In the genomic region with DNA sequence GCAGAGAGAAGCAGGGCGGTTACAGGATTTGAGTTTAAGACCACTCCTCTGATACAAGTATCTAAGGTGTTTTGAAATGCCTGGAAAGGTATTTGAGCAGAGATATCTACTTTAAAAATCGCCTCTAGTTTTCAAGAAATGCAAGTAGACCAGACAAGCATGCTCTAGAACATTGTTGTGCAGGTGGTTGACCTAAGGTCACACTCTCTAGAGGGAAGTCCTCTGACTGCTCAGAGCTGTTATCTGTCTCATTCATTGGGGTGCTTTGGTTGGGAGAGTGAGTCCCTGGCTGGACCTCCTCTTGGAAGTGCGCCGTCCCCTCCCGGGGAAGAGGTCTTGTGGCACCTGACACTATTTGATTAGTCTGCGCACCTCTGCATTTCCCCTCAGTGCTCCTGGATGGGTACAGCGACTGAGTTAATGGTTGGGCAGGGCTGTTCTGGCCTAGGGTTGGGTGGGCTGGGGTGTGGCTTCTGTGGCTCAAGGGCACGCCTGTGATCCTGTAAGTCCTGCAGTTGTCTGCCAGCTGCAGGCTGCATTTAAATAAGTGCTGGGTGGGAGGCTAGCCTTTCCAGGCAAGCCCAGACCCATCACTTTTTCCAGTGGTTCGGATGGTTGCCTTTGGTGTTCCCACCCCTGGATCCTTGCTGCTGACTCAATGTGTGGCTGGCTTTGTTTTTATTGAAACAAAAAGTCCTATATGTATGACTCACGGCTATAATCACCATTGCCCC, we compare ENCODE assay signal across 16 mouse cellular contexts.
DNase-seq lines count a peak whose midpoint lies in the region; ATAC-seq and TF ChIP-seq lines count a peak whose summit lies in the region.
"Had no signal": no experiment of that assay in that cellular context is flagged by ENCODE, and none has a peak within 500 bp of the region (broad histone marks: within the 10 kb centered on the region; RNA-seq: fewer than 3 reads in every experiment).

No protein-coding gene starts in this region.

- H3K27me3 ChIP-seq in heart, embryonic 10.5 days (ENCODE audit: insufficient read depth, poor library complexity, severe bottlenecking), result no peaks in the 10 kb centered on the region
- no peaks in the 10 kb centered on the region for H3K27me3 ChIP-seq in lung, postnatal 0 days (replicated peaks; ENCODE audit: insufficient read depth, low read length)
- no peaks in the 10 kb centered on the region for H3K27me3 ChIP-seq in limb, embryonic 13.5 days
- no peaks in the 10 kb centered on the region for H3K27me3 ChIP-seq in forebrain, embryonic 15.5 days
- H3K27me3 ChIP-seq: embryonic facial prominence, embryonic 13.5 days had no signal

- TF ChIP-seq EP300 in lung, postnatal 0 days (IDR thresholded peaks at IDR 0.05), result no peak

- H3K9ac ChIP-seq in lung, postnatal 0 days (replicated peaks; ENCODE audit: low read depth), result no peak overlapping the region
- peak overlapping the region; percentile 58 for H3K9ac ChIP-seq in ES-E14 (ENCODE audit: insufficient read depth, low read depth, low read length, poor library complexity, severe bottlenecking)
- H3K9ac ChIP-seq in limb, embryonic 13.5 days, result no peak overlapping the region
- H3K9ac ChIP-seq in forebrain, embryonic 15.5 days (replicated peaks), result no peak overlapping the region
- H3K9ac ChIP-seq: embryonic facial prominence, embryonic 13.5 days; liver, embryonic 12.5 days had no signal

- no peak overlapping the region for H3K4me2 ChIP-seq in lung, postnatal 0 days (replicated peaks; ENCODE audit: low read depth, low read length)
- H3K4me2 ChIP-seq in limb, embryonic 13.5 days (replicated peaks), result no peak overlapping the region
- no peak overlapping the region for H3K4me2 ChIP-seq in forebrain, embryonic 15.5 days (replicated peaks)
- H3K4me2 ChIP-seq: liver, embryonic 12.5 days had no signal

- WGBS in heart, embryonic 10.5 days, result 33% methylated on average over 10 of the region's 10 CpGs
- 42% methylated on average over 10 of the region's 10 CpGs for WGBS in lung, postnatal 0 days
- WGBS in limb, embryonic 13.5 days, result 38% methylated on average over 10 of the region's 10 CpGs
- 44% methylated on average over 10 of the region's 10 CpGs for WGBS in forebrain, embryonic 15.5 days

- intact Hi-C loops in heart, postnatal 10 days (cut with DNase I), result no loop called here

- no peak for ATAC-seq in lung, postnatal 0 days
- 0 out of 2 replicates have a peak, but pooled peaks have one; percentile 6 for ATAC-seq in limb, embryonic 13.5 days (ENCODE audit: low FRiP score, low read depth)
- ATAC-seq in forebrain, embryonic 15.5 days (replicated peaks), result no peak
- ATAC-seq: activated CD4-positive, CD25-positive, alpha-beta regulatory T cell, adult 4 months; CD4-positive, CD25-positive, alpha-beta regulatory T cell, adult 4 months; forebrain, embryonic 14.5 days; liver, embryonic 12.5 days had no signal

- no peak for TF ChIP-seq CTCF in lung, postnatal 0 days (IDR thresholded peaks at IDR 0.05)

- peak overlapping the region; percentile 59 for H3K27ac ChIP-seq in heart, embryonic 10.5 days
- H3K27ac ChIP-seq in lung, postnatal 0 days (ENCODE audit: low read length), result no peak overlapping the region
- H3K27ac ChIP-seq in ES-E14 (ENCODE audit: insufficient read depth, low read depth, low read length, poor library complexity, severe bottlenecking), result peak overlapping the region; percentile 97
- H3K27ac ChIP-seq in limb, embryonic 13.5 days, result no peak overlapping the region
- H3K27ac ChIP-seq in forebrain, embryonic 15.5 days (replicated peaks), result no peak overlapping the region
- H3K27ac ChIP-seq: liver, embryonic 12.5 days had no signal

- no peaks in the 10 kb centered on the region for H3K9me3 ChIP-seq in heart, embryonic 10.5 days
- no peaks in the 10 kb centered on the region for H3K9me3 ChIP-seq in lung, postnatal 0 days (ENCODE audit: low read length)
- H3K9me3 ChIP-seq in ES-E14 (ENCODE audit: control insufficient read depth, insufficient read depth, low read depth, low read length), result no peaks in the 10 kb centered on the region
- H3K9me3 ChIP-seq in limb, embryonic 13.5 days, result no peaks in the 10 kb centered on the region
- no peaks in the 10 kb centered on the region for H3K9me3 ChIP-seq in forebrain, embryonic 15.5 days
- H3K9me3 ChIP-seq: embryonic facial prominence, embryonic 13.5 days; liver, embryonic 12.5 days had no signal

- in situ Hi-C loops in ES-E14 (cut with MboI; ENCODE audit: low sequenced_read_pairs in 2 of 2, unreplicated experiment in 2 of 2), result no loop called here

- H3K36me3 ChIP-seq in heart, embryonic 10.5 days, result no peaks in the 10 kb centered on the region
- H3K36me3 ChIP-seq in lung, postnatal 0 days (ENCODE audit: insufficient read depth, low read length), result no peaks in the 10 kb centered on the region
- no peaks in the 10 kb centered on the region for H3K36me3 ChIP-seq in ES-E14 (ENCODE audit: control insufficient read depth, insufficient read depth, low read length, poor library complexity, severe bottlenecking)
- H3K36me3 ChIP-seq in limb, embryonic 13.5 days, result no peaks in the 10 kb centered on the region
- H3K36me3 ChIP-seq in forebrain, embryonic 15.5 days, result no peaks in the 10 kb centered on the region
- H3K36me3 ChIP-seq: embryonic facial prominence, embryonic 13.5 days; liver, embryonic 12.5 days had no signal

- no peak for DNase-seq in heart, embryonic 10.5 days (ENCODE audit: low spot score)
- DNase-seq in heart, postnatal 10 days, result no peak
- DNase-seq in lung, postnatal 36 days, result peak; percentile 52
- no peak for DNase-seq in lung, postnatal 0 days (ENCODE audit: low spot score)
- DNase-seq in ES-E14 (ENCODE audit: low read depth, low spot score), result peak; percentile 70
- no peak for DNase-seq in frontal cortex, adult 2 months (ENCODE audit: extremely low spot score in 1 of 2, low spot score in 1 of 2)
- DNase-seq: cerebellum, postnatal 10 days; right cerebral cortex, postnatal 4 days; thymus, postnatal 36 days had no signal

- no peak overlapping the region for H3K4me3 ChIP-seq in heart, embryonic 10.5 days
- no peak overlapping the region for H3K4me3 ChIP-seq in lung, postnatal 0 days (ENCODE audit: low read depth, low read length)
- peak overlapping the region; percentile 36 to 52 for H3K4me3 ChIP-seq in ES-E14 (ENCODE audit: insufficient read depth in 1 of 2, low read depth in 1 of 2, low read length in 2 of 2, poor library complexity in 1 of 2, severe bottlenecking in 1 of 2)
- H3K4me3 ChIP-seq in limb, embryonic 13.5 days, result no peak overlapping the region
- H3K4me3 ChIP-seq in forebrain, embryonic 15.5 days, result no peak overlapping the region
- H3K4me3 ChIP-seq: embryonic facial prominence, embryonic 13.5 days; liver, embryonic 12.5 days had no signal

- H3K4me1 ChIP-seq in heart, embryonic 10.5 days, result peaks cover 57% of the 10 kb centered on the region
- no peaks in the 10 kb centered on the region for H3K4me1 ChIP-seq in lung, postnatal 0 days (ENCODE audit: insufficient read depth, low read depth, low read length)
- H3K4me1 ChIP-seq in ES-E14 (ENCODE audit: control insufficient read depth in 2 of 2, insufficient read depth in 2 of 2, low read length in 2 of 2, poor library complexity in 1 of 2), result peaks cover 24 to 33% of the 10 kb centered on the region in 2 experiments
- peaks cover 48% of the 10 kb centered on the region for H3K4me1 ChIP-seq in limb, embryonic 13.5 days
- 0 out of 2 replicates have a peak, but pooled peaks cover 8% of the 10 kb centered on the region for H3K4me1 ChIP-seq in forebrain, embryonic 15.5 days

TF ChIP-seq in ES-E14, 5 proteins besides CTCF, POLR2A, EP300 and RAD21:
- TF ChIP-seq CHD2 (IDR thresholded peaks at IDR 0.05; ENCODE audit: low read depth, low read length), result no peak
- TF ChIP-seq HCFC1 (IDR thresholded peaks at IDR 0.05; ENCODE audit: borderline replicate concordance, insufficient read depth, low read length), result no peak

Comparison
In these comparisons a context has a peak if more than half of its experiments do, and no peak if none do; other contexts are left out.
1. DNase-seq: peak in lung, postnatal 36 days (single experiment) and ES-E14 (single experiment); none in heart, embryonic 10.5 days (single experiment), heart, postnatal 10 days (0 of 2), lung, postnatal 0 days (single experiment) and frontal cortex, adult 2 months (0 of 2).
2. H3K27ac ChIP-seq: peak in heart, embryonic 10.5 days (single experiment) and ES-E14 (single experiment); none in lung, postnatal 0 days (single experiment), limb, embryonic 13.5 days (single experiment) and forebrain, embryonic 15.5 days (single experiment).
3. H3K4me3 ChIP-seq: peak in ES-E14 (2 of 2); none in heart, embryonic 10.5 days (single experiment), lung, postnatal 0 days (single experiment), limb, embryonic 13.5 days (single experiment) and forebrain, embryonic 15.5 days (single experiment).